In genomic region chr11:102990152-102990663, GRCm38 (mm10) we compare ENCODE assay signal across 9 mouse cellular contexts. TPM values are rescaled to one million over a fixed set of nuclear protein-coding genes. Genes with fewer than 3 reads are reported as not detected.
A peak's percentile ranks its signal among the peaks of the same experiment; 100 is the strongest.
DNase-seq lines count a peak whose midpoint lies in the region; ATAC-seq lines count a peak whose summit lies in the region.
"Had no signal": no experiment of that assay in that cellular context is flagged by ENCODE, and none has a peak within 500 bp of the region (broad histone marks: within the 10 kb centered on the region; RNA-seq: fewer than 3 reads in every experiment).

No protein-coding gene starts in this region.

- 2% methylated on average over 29 of the region's 29 CpGs for WGBS in embryonic facial prominence, embryonic 10.5 days
- 2% methylated on average over 29 of the region's 29 CpGs for whole genome bisulfite sequencing in midbrain, embryonic 14.5 days

- DNase-seq in adrenal gland, adult (ENCODE audit: inconsistent age in 2 of 2, low spot score in 1 of 2), result peak; percentile 75 to 82
- DNase-seq in adrenal gland, adult 8-10 months, result no peak
- peak; percentile 63 for DNase-seq in ZHBTc4 (ENCODE audit: low read depth, low spot score)
- DNase-seq in embryonic facial prominence, embryonic 10.5 days (ENCODE audit: low spot score), result peak; percentile 66
- DNase-seq in heart, postnatal 4 days, result peak; percentile 56
- peak; percentile 46 to 59 for DNase-seq in layer of hippocampus, postnatal 14 days (ENCODE audit: low spot score in 2 of 2)
- DNase-seq in midbrain, embryonic 14.5 days, result peak; percentile 69
- peak; percentile 55 for DNase-seq in thymus, postnatal 25 days

- peak overlapping the region; percentile 63 for H3K4me2 ChIP-seq in midbrain, embryonic 14.5 days (ENCODE audit: low read length)

- H3K36me3 ChIP-seq in embryonic facial prominence, embryonic 10.5 days (replicated peaks), result peaks cover 20% of the 10 kb centered on the region
- H3K36me3 ChIP-seq in midbrain, embryonic 14.5 days (ENCODE audit: control insufficient read depth, insufficient read depth, low read length), result peaks cover 13% of the 10 kb centered on the region

- ATAC-seq in midbrain, embryonic 14.5 days (ENCODE audit: low FRiP score, low TSS enrichment), result no peak

- H3K4me1 ChIP-seq in embryonic facial prominence, embryonic 10.5 days, result peaks cover 56% of the 10 kb centered on the region
- peaks cover 28% of the 10 kb centered on the region for H3K4me1 ChIP-seq in midbrain, embryonic 14.5 days (ENCODE audit: control insufficient read depth, insufficient read depth, low read length)

- H3K27ac ChIP-seq in embryonic facial prominence, embryonic 10.5 days (replicated peaks), result peak overlapping the region; percentile 49; the same call in 1 of the 2 replicates
- no peak overlapping the region for H3K27ac ChIP-seq in midbrain, embryonic 14.5 days (replicated peaks; ENCODE audit: low read depth, low read length)

- no peak overlapping the region; the same call in 1 of the 2 replicates for H3K9ac ChIP-seq in midbrain, embryonic 14.5 days (replicated peaks; ENCODE audit: low read length)

- peaks cover 61% of the 10 kb centered on the region for H3K27me3 ChIP-seq in embryonic facial prominence, embryonic 10.5 days (replicated peaks; ENCODE audit: low read depth, poor library complexity, severe bottlenecking)
- peaks cover 12% of the 10 kb centered on the region for H3K27me3 ChIP-seq in midbrain, embryonic 14.5 days (ENCODE audit: control insufficient read depth, insufficient read depth, low read length)

- H3K9me3 ChIP-seq in embryonic facial prominence, embryonic 10.5 days, result no peaks in the 10 kb centered on the region
- H3K9me3 ChIP-seq in midbrain, embryonic 14.5 days (ENCODE audit: control insufficient read depth, low read length), result no peaks in the 10 kb centered on the region

- H3K4me3 ChIP-seq in embryonic facial prominence, embryonic 10.5 days, result peak overlapping the region; percentile 55
- H3K4me3 ChIP-seq in midbrain, embryonic 14.5 days (replicated peaks; ENCODE audit: low read depth, low read length), result peak overlapping the region; percentile 28

RNA-seq across cellular contexts. Expression of gene Nmt1, which starts 37.8 kb away (rescaled TPM):
- total RNA-seq in adrenal gland, adult 8-10 months (2022), result 100 to 1,000 TPM; 102 to 113 (median 109) TPM
- polyA plus RNA-seq in embryonic facial prominence, embryonic 10.5 days (2016; fragmentation: Nextera tagmentation; extraction: Ambion mirVana), result 63.2 and 66.0 TPM in 2 replicates
- 10 to 100 TPM; 57.6 to 62.7 TPM for total RNA-seq in heart, postnatal 4 days (2021)
- total RNA-seq in layer of hippocampus, postnatal 14 days (2021), result 100 to 1,000 TPM; 112 to 113 TPM
- polyA plus RNA-seq in midbrain, embryonic 14.5 days (2014; fragmentation: Nextera tagmentation; extraction: Ambion mirVana), result 30.7 and 38.0 TPM in 2 replicates

RNA-seq across cellular contexts. Expression of gene Dcakd, which starts 37.9 kb away (rescaled TPM):
- total RNA-seq in adrenal gland, adult 8-10 months (2022), result 10 to 100 TPM; 64.3 to 89.6 (median 75.5) TPM
- 304 and 308 TPM in 2 replicates for polyA plus RNA-seq in embryonic facial prominence, embryonic 10.5 days (2016; fragmentation: Nextera tagmentation; extraction: Ambion mirVana)
- 10 to 100 TPM; 76.4 to 77.9 TPM for total RNA-seq in heart, postnatal 4 days (2021)
- total RNA-seq in layer of hippocampus, postnatal 14 days (2021), result 100 to 1,000 TPM; 113 to 128 TPM
- polyA plus RNA-seq in midbrain, embryonic 14.5 days (2014; fragmentation: Nextera tagmentation; extraction: Ambion mirVana), result 183 and 209 TPM in 2 replicates

RNA-seq across cellular contexts. Expression of gene C1ql1, which starts 43.7 kb away (rescaled TPM):
- 10 to 100 TPM; 62.1 to 91.9 (median 72.9) TPM for total RNA-seq in adrenal gland, adult 8-10 months (2022)
- 1.5 and 2.7 TPM in 2 replicates for polyA plus RNA-seq in embryonic facial prominence, embryonic 10.5 days (2016; fragmentation: Nextera tagmentation; extraction: Ambion mirVana)
- total RNA-seq in heart, postnatal 4 days (2021), result under 1 TPM; 0.36 to 0.55 TPM
- total RNA-seq in layer of hippocampus, postnatal 14 days (2021), result 10 to 100 TPM; 36.0 to 37.8 TPM
- polyA plus RNA-seq in midbrain, embryonic 14.5 days (2014; fragmentation: Nextera tagmentation; extraction: Ambion mirVana), result 14.3 and 18.8 TPM in 2 replicates
- total RNA-seq: gastrocnemius, adult 8-10 months had no signal

Comparison
In these comparisons a context has a peak if more than half of its experiments do, and no peak if none do; other contexts are left out.
1. RNA of gene C1ql1, which starts 43.7 kb away (total RNA-seq): 62.1 to 91.9 TPM in adrenal gland, adult 8-10 months and 36.0 to 37.8 TPM in layer of hippocampus, postnatal 14 days; 0.36 to 0.55 TPM in heart, postnatal 4 days; every median in the first group is over 10 times any median in the second.